Mouse (Mus musculus): ENCODE measurements around the gene Csn1s1.

The Csn1s1 gene

GRCm38 (mm10) chr5:87665908-87666307 lies at the start of gene Csn1s1:
TSS of gene Csn1s1 (plus strand) at chr5:87666208.
- DNase-seq (ENCODE audit: low spot score): no peak

DNA sequence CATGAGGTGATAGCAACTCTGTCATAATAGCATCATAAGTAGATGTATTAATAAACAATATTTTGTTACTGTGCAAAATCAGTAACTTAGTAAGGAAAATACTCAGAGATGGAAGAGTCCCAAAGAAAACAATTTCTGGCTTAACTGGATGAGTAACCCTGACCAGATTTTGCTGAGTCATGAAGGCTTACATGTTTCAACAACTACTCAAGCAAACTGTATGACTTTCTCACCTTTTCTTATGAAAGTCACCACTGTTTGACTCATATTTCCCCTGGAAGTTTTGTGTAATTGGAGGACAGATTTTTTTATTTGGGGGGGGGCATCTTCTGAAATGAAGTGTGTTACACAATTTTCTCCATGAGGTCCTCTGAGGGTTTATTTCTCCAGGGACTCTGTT lies 43.3 kb upstream of the Csn1s1 start:
- no peak for DNase-seq (ENCODE audit: low spot score)

- no peak for DNase-seq (ENCODE audit: low spot score)
These were observed 23.2 kb upstream of the Csn1s1 start for GRCm38 (mm10) chr5:87642787-87643186.

- no peak for DNase-seq (ENCODE audit: low spot score)
These were observed 33.5 kb downstream of the Csn1s1 start, which contains the start of gene Csn2 for GRCm38 (mm10) chr5:87699530-87699929. TSS of gene Csn2 (minus strand) at chr5:87699630.

- DNase-seq (ENCODE audit: low spot score): no peak
These were observed 39.9 kb downstream of the Csn1s1 start for GRCm38 (mm10) chr5:87705891-87706290.
